Mouse (Mus musculus) E14TG2a.4 (cell line): ENCODE measurements at regions not wholly inside any gene's neighbourhood (a gene's known extent, or its start where the extent isn't known, plus 50 kb on each side); places are given as distances from the start of the nearest gene placed in this dataset.

Experiments used
- H3K27me3 ChIP-seq: 2 replicates; pipeline ENCODE4 v1.6.1; 2014; ENCODE audit warnings: low read length, control low read depth; ENCODE audit not compliant: insufficient read depth
- H3K36me3 ChIP-seq: 2 replicates; pipeline ENCODE4 v1.6.1; 2014; ENCODE audit warnings: low read length, control low read depth; ENCODE audit not compliant: insufficient read depth
- H3K4me1 ChIP-seq: replicated peaks from 2 replicates; pipeline ENCODE4 v1.6.1; 2014; ENCODE audit warnings: low read depth, low read length, control low read depth
- H3K4me3 ChIP-seq: replicated peaks from 2 replicates; pipeline ENCODE4 v1.5.1; 2014; ENCODE audit warnings: mild to moderate bottlenecking, low read length
- H3K9me3 ChIP-seq: 2 replicates; pipeline ENCODE4 v1.6.1; 2014; ENCODE audit warnings: low read length, control low read depth
- CTCF ChIP-seq: conservative IDR thresholded peaks from 2 replicates; pipeline ENCODE4 v1.5.1; 2014; ENCODE audit warnings: low read length
- NANOG ChIP-seq: IDR thresholded peaks from 2 replicates; pipeline ENCODE4 v1.6.1; 2014; ENCODE audit warnings: borderline replicate concordance, low read length, mixed read lengths
- POU5F1 ChIP-seq: IDR thresholded peaks from 2 replicates; pipeline ENCODE4 v1.6.1; 2014; ENCODE audit warnings: low read length, borderline replicate concordance

DNA sequence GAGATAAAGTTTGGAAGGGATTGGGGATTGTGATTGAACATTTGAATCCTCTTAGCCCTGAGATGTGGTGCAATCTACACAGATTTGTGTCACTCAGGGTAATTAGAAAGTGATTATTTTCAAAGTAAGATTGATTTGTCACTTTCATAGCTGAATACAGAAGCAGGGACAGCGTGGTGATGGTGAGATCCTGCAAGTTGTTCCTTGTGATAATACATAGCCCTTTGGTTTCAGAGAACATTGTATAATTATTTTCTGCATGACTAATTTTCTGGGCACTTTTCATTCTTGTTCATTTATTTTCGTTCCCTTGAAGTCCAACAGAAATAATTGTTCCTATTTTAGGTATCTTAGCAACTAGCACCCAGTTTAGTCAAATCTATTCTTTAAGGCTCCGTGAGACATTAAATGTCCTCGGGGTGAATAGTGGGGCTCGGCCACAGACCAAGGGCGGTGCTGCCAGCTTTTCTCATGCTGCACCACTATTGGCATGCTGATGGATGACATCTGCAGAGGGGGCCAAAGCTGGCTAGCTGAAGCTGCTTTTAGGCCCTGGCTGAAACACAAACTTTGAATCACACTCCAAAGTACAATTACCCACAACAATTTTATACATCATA is 468.0 kb downstream of the Hace1 start:
- Histone ChIP-seq H3K27me3 (no peaks in the 10 kb centered on the region), H3K9me3 (no peaks in the 10 kb centered on the region), H3K4me3 (no peak overlapping the region), H3K4me1 (no peaks in the 10 kb centered on the region), H3K36me3 (no peaks in the 10 kb centered on the region)
- TF ChIP-seq CTCF, result no peak
- no peak for TF ChIP-seq NANOG
- no peak for TF ChIP-seq POU5F1

GRCm38 (mm10) chr10:46046094-46046749 is 468.6 kb downstream of the Hace1 start:
- no peaks in the 10 kb centered on the region for H3K36me3 ChIP-seq
- no peaks in the 10 kb centered on the region for H3K4me1 ChIP-seq
- no peaks in the 10 kb centered on the region for H3K27me3 ChIP-seq
- TF ChIP-seq POU5F1 (no peak), CTCF (no peak), NANOG (no peak)
- H3K4me3 ChIP-seq, result no peak overlapping the region
- H3K9me3 ChIP-seq, result no peaks in the 10 kb centered on the region

GRCm38 (mm10) chr10:46046890-46047414 is 469.3 kb downstream of the Hace1 start:
- no peaks in the 10 kb centered on the region for H3K36me3 ChIP-seq
- H3K9me3 ChIP-seq, result no peaks in the 10 kb centered on the region
- no peaks in the 10 kb centered on the region for H3K27me3 ChIP-seq
- H3K4me1 ChIP-seq, result no peaks in the 10 kb centered on the region
- TF ChIP-seq CTCF, result no peak
- TF ChIP-seq POU5F1, result no peak
- no peak for TF ChIP-seq NANOG
- H3K4me3 ChIP-seq, result no peak overlapping the region

GRCm38 (mm10) chr10:46047591-46047990 is 470.0 kb downstream of the Hace1 start:
- Histone ChIP-seq H3K4me1 (no peaks in the 10 kb centered on the region), H3K9me3 (no peaks in the 10 kb centered on the region), H3K36me3 (no peaks in the 10 kb centered on the region), H3K27me3 (no peaks in the 10 kb centered on the region), H3K4me3 (no peak overlapping the region)
- TF ChIP-seq NANOG (no peak), POU5F1 (no peak), CTCF (no peak)

GRCm38 (mm10) chr10:46057362-46058198 is 480.0 kb downstream of the Hace1 start:
- no peaks in the 10 kb centered on the region for H3K4me1 ChIP-seq
- H3K4me3 ChIP-seq, result no peak overlapping the region
- TF ChIP-seq CTCF, result peak; percentile 90
- TF ChIP-seq NANOG, result no peak
- H3K9me3 ChIP-seq, result no peaks in the 10 kb centered on the region
- no peaks in the 10 kb centered on the region for H3K27me3 ChIP-seq
- no peaks in the 10 kb centered on the region for H3K36me3 ChIP-seq

- Histone ChIP-seq H3K36me3 (no peaks in the 10 kb centered on the region), H3K4me1 (no peaks in the 10 kb centered on the region), H3K4me3 (no peak overlapping the region), H3K9me3 (no peaks in the 10 kb centered on the region), H3K27me3 (no peaks in the 10 kb centered on the region)
- TF ChIP-seq NANOG, result no peak
Measured at GRCm38 (mm10) chr10:46058199-46058472, 480.5 kb downstream of the Hace1 start.

DNA sequence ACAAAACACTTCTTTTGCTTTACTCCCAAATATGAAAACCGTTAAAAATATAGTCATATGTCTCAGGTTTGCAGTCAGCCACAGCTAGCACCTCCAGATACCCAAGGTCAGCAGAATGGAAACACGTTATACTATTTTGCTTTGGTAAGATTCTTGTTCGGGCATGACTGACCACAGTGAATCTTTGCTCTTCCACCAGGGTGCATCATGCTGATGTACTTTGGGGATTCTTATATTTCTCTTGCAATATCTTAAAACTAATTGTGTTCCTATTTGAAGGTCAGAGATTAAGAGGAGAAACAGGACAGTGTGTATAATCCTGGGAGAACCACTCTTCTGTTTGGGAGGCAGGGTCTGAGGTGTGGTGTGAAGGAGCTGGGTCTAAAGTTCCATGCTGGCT is 481.7 kb downstream of the Hace1 start:
- TF ChIP-seq CTCF (no peak), POU5F1 (no peak), NANOG (no peak)
- no peaks in the 10 kb centered on the region for H3K9me3 ChIP-seq
- H3K4me1 ChIP-seq, result no peaks in the 10 kb centered on the region
- H3K36me3 ChIP-seq, result no peaks in the 10 kb centered on the region
- H3K4me3 ChIP-seq, result no peak overlapping the region
- no peaks in the 10 kb centered on the region for H3K27me3 ChIP-seq

GRCm38 (mm10) chr10:46063831-46064230 is 486.2 kb downstream of the Hace1 start:
- Histone ChIP-seq H3K27me3 (no peaks in the 10 kb centered on the region), H3K4me1 (no peaks in the 10 kb centered on the region), H3K36me3 (no peaks in the 10 kb centered on the region), H3K9me3 (no peaks in the 10 kb centered on the region), H3K4me3 (no peak overlapping the region)
- TF ChIP-seq POU5F1 (no peak), CTCF (no peak), NANOG (no peak)
